Mouse (Mus musculus): ENCODE data around the gene Bfsp2. TPM values are rescaled to one million over a fixed set of nuclear protein-coding genes. Genes with fewer than 3 reads are reported as not detected.

Bfsp2 gene
- total RNA-seq, 1 experiment from 2014 or later = not detected

DNA sequence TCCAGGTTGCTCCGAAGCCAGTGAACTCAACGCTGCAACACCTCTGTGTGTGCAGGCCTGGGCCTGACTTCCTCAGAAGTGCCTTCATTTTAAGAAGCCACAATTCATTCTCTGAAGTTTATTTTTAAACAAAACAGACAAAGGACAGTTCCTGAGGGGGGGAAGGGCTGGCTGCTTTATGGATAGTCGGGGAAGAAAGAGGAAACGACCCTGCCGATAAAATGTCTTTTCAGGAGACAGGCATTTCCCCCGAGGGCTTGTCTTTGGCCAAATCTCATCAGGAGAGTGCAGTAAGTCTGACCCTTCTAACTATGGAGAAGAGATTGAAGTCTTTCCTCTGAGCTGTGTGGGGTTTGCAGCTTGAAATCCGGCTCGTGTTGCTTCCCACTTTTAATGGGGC is 5.4 kb upstream of the Bfsp2 start:
- no peak for DNase-seq

DNA sequence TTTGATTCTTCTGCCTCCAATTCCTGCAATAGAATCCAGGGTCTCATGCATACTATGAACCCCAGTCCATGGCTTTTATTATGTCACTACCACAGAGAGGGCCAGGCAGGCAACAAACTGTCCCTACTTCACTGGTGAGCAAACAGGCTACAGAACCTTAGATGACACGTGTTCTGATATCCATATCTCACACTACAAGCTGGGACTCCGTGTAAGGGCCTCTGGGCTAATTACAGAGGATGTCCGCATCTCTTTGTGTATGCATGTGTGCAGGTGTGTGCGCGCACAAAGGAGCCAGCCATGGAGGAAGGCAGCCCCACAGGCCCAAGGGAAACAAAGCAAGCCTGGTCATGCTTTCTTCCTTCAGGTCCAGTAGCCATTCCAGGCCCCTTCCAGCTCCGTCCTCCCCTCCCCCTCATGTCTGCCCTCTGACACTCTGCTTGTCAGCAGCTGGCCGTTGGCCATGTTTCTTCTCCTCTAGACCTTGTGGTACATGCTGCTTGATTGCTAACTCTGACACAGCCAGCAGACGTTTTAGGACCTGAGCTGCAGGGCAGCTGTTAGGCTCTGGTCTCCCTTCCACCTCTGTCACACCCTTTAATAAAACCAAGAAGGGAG is 492 bp upstream of the Bfsp2 start:
- DNase-seq = peak; percentile 64

DNA sequence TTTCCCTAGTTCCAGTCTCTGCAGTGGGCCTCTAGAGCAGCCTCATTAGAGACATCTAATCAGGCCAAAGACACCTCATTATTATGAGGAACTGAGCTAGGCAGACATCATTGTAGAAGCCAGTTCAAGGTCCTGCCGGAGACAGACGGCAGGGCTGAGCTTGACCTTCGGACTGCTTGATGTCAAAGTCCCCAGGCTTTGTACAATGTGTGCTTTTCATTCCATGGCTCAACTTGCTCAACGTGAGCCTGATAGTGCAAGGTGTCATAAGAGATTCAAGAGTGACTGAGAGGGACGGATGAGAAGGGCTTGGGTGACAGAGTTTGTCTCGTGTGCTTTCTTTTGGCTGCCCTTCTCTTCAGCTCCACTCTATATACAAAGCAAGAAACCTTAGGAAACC is 4.8 kb downstream of the Bfsp2 start:
- DNase-seq = no peak

DNA sequence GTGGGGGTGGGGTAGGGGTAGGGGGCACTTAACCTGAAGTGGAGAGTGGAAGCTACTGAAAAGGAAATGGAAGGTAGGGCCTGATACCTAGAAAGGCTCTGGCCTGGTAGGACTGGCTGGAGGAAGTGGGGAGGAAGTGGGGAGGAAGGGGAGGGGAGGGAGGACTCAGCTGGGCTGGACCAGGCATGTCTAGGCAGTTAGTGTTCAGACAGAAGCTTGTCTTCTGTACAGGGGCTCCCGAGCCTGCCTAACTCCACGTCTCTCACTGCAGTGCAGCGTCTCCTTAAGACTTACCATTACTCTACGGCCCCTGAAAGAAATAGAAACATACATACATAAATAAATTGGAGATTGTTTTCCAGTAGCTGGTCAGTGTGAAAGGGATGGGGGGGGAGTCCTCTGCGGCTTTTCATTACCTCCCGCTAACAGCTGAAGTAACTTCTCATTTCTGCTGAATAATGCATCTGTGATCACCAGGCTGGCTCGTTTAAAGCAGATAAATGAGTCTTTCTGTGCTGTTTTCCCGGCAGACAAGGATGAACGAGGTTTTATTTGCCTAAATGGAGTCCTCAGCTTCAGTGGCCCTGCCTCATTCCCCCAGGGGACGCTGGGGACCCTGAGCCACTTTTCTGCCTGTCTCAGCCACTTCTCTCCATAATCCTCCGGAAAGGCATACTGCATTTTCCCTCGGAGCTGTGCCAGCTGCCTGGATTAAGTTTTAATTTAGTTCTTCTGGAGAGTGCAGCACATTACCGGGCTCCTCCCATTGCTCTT is 6.1 kb downstream of the Bfsp2 start:
- no peak for DNase-seq

DNA sequence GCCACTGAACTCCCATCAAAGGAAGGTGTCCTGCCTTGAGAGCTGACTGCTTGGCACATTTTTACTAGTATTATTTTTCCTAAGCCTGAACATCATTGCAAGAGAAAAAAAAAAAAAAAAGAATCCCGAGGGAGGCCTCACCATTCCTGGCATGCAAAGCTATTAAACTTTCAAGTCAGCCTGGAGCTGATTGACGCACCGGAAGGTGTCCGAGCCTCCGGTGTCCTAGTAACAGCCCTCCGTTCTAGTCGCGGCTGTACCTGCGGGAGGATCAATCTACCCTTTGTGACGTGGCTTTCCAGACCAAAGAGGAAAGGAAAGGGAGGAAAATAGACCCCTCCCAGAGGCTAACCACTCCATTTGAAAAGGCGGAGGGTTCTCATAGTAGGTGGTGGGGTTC is 8.4 kb downstream of the Bfsp2 start:
- no peak for DNase-seq

DNA sequence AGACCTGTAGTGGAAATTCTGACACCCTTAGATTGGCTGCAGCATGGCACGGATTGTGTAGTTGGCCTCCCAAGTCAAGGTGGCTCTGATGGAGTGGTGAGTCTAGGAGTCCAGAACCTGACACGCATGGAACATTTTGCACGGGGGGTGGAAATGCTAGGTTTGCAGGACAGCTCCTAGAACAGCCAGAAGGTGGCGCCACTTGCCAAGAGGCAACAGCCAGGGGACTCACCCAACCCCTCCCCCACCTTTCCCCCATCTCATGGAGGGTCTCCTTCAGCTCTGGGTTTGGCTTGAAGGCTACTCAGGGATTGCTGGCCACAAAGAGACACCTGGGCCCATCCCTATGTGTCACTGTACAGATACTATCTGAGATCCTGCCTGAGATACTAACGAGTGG is 10.7 kb downstream of the Bfsp2 start:
- DNase-seq = peak; percentile 61

DNA sequence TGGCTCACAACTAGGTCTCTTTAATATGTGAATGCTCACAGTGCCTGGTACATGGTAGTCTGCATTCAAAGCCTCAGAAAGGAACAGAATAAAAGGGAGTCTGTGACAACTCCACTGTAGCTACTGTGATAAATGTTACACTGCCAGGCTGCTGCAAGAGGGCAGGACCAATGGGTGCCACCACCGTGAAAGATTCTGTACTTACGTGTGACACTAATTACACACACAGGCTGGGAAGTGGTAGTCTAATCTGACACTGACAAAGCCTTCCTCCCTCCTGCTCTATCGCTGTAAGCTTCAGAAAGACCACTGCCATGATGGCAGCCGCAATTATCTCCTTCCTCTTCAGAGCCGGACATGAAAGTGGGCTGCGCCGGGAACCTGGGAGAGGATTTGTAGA is 11.3 kb downstream of the Bfsp2 start:
- no peak for DNase-seq

DNA sequence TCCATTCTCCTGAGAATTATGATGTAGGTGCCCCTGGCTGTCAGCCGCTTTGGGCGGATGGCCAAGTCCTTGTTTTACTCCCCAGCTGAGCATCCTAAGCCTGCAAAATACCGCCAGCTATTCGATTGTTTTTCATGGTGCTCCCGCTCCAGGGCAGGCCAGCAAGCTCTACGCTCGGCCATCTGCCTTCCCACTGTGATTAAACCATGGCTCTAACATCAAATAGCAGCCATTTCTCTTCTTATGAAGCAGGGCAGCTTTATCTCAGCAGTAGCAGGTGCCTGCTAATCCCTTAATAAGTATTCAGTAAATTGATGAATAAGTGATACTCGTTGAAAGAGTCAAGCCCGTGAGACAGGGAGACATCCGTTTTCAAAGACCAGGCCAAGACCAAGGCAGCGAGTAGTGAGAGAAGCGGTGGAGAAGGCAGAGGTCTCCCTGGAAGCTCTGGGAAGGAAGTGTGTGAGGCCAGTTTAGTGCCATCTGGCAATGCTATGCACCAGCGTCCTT is 14.5 kb downstream of the Bfsp2 start:
- no peak for DNase-seq

DNA sequence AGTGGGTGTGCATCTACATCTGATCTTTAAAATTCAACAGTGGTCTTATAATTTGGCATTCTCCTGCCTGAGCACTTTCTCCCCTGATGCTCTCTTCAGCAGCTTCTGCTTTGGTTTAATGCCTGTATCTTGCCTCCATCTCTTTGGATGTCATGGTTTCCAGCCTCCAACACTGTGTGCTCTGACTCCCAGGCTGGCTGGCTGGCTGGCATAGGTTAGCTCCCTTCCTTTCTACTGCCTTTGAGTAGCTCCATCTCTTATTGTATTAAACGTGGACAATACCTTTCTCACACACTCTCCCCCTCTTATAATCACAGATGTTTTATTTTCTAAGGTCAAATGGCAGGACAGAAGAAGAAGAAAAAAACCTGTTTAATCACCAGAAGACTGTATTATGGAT is 14.9 kb downstream of the Bfsp2 start:
- no peak for DNase-seq

DNA sequence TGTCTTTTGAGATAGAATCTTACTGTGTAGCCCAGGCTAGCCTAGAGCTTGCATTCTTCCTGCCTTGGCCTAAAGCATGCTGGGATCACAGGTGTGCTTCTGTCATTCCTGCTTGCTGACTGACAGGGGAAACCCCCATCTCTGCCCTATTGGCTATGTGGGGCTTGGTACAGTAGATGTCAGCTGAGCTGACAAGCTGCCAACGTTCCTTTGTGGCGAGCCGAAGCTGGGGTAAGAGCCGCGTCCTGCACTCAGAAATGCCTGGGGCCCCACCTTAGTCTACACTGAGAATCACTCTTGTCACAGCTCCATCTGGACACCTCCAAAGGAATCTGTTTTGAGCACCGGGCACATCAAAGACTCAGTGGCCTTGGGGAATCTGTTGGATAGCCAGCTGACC is 16.4 kb downstream of the Bfsp2 start:
- DNase-seq = no peak

DNA sequence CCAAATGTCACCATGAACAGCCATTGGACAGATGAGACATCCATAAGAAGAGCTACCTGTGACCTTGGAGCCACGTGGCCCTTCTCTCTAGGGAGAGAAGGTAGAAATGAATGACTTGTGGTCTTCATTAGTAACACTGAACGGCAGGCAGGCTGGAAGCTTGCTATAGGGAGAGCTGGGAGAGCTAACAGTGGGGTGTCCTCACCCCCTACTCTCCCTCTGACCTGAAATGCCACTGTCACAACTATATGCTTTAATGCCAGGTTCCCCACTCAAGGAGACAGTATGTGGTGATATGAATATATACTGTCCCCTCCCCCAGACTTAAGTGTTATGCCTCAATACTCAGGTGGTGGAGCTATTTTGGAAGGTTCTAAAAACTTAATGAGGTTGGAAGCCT is 20.4 kb downstream of the Bfsp2 start:
- no peak for DNase-seq

DNA sequence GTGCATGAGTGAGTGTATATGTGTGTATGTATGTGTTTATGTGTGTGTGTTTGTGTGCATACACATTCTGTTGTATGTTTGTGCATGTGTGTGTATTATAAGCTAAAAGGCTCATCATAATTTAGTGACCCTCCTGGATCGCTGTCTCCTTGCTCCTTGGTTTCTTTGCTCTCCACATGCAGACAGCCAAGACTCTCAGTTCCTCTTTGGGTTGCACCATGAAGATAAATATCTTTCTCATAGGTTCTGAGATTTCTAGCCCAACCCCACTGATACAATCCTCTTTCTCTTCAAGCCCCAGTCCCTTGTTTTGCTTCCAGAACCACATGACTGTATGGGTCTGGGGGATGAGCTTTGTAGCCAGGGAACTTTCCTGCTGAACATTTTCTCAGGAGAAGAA is 20.9 kb downstream of the Bfsp2 start:
- no peak for DNase-seq

DNA sequence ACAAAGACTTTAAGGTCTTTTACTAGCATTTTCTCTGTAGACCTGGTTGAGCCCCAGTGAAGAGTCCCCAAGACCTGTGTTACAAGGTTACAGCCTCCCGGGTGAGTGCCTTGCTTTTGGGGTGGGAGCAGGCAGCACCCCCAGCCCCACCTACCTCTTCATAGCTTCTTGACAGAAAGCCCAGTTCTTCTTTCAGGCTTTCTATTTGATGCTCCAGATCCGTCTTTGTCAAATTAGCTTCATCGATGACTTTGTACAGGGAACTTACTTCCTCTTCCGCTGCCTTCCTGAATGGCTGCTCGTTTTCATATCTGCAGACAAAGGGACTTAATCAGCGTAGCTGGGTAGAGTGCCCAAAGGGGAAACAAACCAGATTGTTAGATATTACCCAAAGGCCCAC is 30.6 kb downstream of the Bfsp2 start:
- DNase-seq = no peak

DNA sequence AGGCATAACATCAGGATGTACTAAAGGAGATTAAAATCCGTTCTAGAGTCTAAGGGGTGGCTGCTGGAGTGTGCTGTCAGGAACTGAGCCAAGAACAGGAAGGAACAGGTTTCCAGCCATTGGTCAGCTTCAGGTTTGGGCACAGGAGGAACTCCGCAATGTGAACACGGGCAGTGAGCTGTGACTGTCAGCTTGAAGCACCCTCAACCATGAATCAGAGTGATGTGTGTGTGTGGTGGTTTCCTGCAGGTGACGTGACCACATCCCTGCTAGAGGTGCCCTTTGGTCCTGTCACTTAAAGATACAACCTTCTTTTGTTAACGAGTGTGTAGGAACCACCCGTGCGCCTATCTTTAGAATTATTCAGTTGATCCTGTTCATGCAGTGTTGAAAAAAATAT is 31.1 kb downstream of the Bfsp2 start:
- DNase-seq = no peak

DNA sequence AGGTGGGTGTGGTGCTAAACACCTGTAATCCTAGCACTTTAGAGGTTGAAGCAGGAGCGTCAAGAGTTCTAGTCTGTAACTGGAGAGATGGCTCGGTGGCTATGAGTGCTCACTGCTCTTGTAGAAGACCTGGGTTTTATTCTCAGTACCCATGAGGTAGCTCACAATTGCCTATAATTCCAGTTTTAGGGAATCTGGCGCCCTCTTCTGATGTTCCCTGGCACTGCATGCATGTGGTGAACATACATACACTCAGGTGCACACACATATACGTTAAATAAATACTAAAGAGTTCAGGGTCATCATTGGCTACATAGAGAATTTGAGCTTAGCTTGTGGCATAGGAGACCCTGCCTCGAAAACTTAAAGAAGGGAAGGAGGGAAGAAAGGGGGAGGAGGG is 35.6 kb downstream of the Bfsp2 start:
- DNase-seq = no peak

DNA sequence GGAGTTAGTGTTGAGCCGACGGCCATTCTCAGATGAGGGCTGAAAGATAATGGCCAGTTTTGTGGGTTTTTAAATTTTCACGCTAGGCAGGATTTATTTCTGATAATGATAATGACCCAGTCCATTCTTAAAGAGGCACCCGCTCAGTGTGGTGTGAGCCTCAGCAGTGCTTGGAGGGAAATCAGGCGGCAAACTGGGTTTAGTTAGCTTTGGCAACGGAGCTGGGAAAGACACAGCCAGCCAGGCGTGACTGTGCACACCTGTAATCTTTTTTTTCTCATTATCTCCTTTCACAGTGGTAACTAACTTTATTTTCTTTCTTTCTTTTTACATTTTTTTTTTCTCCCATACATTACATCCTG is 36.4 kb downstream of the Bfsp2 start:
- DNase-seq = no peak

DNA sequence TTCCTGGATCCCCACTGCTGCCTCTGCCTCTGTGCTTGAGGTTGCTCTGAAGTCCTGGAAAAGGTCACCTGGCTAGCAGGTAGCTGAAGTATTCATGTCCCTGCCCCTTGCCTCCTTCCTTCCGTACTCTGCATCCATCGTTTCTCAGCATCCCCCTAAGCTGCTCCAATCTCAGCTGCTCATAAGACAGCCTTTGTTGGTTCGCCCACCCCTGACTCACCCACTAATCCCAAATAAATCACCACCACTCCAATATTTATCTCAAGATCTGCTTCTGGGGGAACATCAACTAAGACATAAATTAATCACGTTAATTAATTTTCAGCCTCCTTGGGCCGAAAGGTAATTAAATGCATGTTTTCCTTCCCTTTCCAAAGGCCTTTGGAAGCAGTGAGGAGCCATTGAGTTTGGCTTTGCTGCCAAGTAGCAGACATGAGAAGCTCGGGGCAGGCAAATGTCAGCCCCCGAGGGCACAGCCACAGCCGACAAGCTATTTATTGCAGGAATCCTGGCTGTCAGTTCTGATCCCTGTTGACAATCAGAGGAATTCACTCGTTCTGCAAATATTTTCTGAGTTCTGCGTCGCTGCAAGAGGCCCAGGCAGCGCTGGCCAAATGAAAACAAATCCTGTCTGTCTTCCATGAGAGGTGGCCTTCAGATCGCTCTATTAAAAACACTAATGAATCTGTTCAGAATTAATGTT is 36.9 kb downstream of the Bfsp2 start:
- DNase-seq = peak; percentile 17

DNA sequence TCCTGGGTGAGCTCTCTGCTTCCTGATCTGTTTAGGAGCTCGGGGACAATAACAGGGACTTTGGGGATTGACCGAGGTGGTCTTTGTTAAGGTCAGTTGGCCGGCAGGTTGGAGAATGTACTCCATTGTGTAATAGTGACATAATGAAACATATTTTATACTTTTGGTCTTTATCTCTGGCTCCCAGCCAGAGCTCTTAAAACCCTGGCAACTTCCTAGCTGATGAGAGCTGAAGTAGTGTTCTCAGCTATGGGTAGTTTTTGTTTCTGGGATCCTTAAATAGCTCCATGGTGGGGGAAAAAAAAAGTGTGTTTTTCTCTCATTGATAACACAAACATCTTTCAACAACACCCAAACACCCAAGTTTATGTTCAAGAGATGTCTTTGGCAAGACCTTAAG is 39.6 kb downstream of the Bfsp2 start:
- DNase-seq = no peak

DNA sequence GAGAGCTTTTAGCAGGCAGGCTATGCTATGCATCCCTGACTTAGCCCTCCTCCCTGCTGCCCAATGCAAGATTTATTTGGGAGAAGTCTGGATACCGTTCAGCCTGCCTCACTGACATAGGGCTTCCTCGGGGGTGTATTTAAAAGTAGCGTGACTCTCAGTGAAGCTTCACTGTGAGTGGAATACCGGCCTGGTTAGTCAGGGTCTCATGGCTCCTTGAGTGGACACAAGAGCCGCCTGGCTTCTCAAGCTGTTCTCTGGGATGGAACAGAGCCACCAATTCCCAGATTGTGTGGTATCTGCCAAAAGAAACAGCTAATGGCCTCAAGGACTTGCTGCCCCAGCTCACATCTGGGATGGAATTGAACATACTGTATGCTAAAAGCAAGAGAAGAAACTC is 43.1 kb downstream of the Bfsp2 start:
- no peak for DNase-seq

DNA sequence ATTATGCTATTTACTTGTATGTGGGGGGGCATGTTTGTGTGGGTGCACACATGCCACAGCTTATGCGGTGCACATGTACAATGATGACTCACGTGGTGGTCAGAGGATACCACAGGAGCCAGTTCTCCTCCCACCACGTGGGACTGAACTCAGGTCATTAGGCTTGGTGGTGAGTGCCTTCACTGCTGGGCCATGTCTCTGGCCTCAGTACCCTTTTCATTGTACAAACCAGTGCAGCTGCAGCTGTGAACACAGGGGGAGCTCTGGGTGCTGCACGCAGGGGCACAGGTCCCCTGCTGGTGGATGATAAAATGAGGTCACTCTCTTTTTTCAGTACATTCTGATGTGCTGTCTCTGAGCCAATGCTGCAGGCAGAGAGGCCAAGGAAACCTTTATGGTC is 46.1 kb downstream of the Bfsp2 start:
- peak; percentile 10 for DNase-seq

DNA sequence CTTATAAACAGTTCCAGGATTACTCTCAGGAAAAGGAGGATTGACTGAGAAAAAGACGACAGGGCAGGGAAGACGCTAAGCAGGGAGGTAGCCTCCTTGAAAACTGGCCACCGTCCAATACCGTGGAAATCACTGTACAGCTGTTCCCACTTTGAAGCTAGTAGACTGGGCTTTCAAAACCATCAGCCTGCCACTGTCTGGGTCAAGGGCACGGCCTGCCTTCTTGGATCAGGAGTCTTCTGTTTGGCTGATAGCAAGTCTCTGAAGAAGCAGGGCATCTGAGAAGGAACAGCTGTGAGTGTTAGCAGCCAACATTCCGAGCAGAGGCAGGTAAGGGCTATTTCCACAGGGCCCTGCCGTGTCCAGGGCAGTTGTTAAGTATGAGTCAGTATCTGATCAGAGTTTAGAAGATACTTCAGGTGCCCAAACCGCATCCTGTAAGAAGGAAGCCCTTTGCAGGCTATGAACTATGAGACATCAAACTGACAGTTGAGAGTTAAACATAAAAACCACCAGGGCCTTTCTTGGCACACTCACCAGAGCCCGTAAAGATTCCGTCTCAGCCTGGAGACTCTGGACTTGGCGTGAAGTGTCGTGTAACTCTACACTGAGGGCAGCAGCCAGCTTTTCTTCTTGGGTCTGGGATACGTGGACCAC is 48.0 kb downstream of the Bfsp2 start:
- peak; percentile 47 for DNase-seq

DNA sequence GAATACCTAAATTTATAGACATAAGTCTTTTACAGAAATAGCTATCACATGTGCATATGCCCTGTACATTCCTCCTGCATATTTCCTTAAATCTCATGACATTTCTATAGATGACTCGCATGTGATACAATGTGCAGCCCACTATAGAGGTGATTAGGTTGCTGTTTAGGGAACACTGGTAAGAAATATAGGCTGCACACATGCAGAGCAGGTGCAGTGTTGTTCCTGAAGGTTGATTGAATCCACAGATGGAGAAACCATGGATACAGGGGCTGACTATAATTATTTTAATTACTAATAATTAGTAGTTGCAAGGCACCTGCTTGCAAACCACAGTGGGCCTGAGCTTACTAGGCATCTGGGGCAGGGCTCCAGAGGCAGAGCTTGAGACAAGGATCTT is 48.5 kb downstream of the Bfsp2 start:
- DNase-seq = no peak
